Mouse (Mus musculus) gastrocnemius, postnatal 4 days (tissue): Measurements from ENCODE around the gene Mgat4a. TPM values are rescaled to one million over a fixed set of nuclear protein-coding genes. Genes with fewer than 3 reads are reported as not detected.

Experiments used
- DNase-seq, 2 experiments: peaks; one replicate each; pipeline ENCODE4 v3.0.0; 2021 to 2022; ENCODE audit warnings: low spot score in 2 of 2, mixed read lengths in 2 of 2
- long read RNA-seq, 2 experiments: library from polyadenylated mRNA; stranded (forward); transcript quantifications; one replicate each; pipeline ENCODE4 v2.0.0; 2021
- total RNA-seq, 2 experiments: library from RNA; stranded (reverse); gene quantifications; 2 replicates each; pipeline ENCODE4 v1.2.3; 2021

Gene Mgat4a
- total RNA-seq = 10 to 100 TPM; 11.9 to 12.3 TPM
- long read RNA-seq, experiment 1, full-length matches to known transcripts = 1 of 3 reads
- long read RNA-seq, experiment 1, partial matches to known transcripts = 0 of 3 reads
- long read RNA-seq, experiment 1, other reads (novel, unspliced or antisense) = 2 of 3 reads
- long read RNA-seq, experiment 2, partial matches to known transcripts = 2 of 2 reads
- long read RNA-seq, experiment 2, other reads (novel, unspliced or antisense) = 0 of 2 reads

GRCm38 (mm10) chr1:37540810-37541658, at the start of gene Mgat4a:
TSS of gene Mgat4a (minus strand) at chr1:37541016.
- DNase-seq = peak; percentile 82 to 92

- peak; percentile 50 to 75 for DNase-seq
Measured at GRCm38 (mm10) chr1:37585809-37586480, 45.1 kb upstream of the Mgat4a start.

- no peak for DNase-seq
Measured at GRCm38 (mm10) chr1:37583795-37584464, 43.1 kb upstream of the Mgat4a start.

- DNase-seq = no peak
Measured at GRCm38 (mm10) chr1:37583167-37583566, 42.4 kb upstream of the Mgat4a start.

- no peak for DNase-seq
Measured at GRCm38 (mm10) chr1:37579686-37580085, 38.9 kb upstream of the Mgat4a start.

- no peak for DNase-seq
Measured at GRCm38 (mm10) chr1:37572528-37573272, 31.9 kb upstream of the Mgat4a start.

GRCm38 (mm10) chr1:37568379-37568778, 27.6 kb upstream of the Mgat4a start:
- no peak for DNase-seq

GRCm38 (mm10) chr1:37566754-37567153, 25.9 kb upstream of the Mgat4a start:
- DNase-seq = no peak

- no peak for DNase-seq
Measured at GRCm38 (mm10) chr1:37566344-37566743, 25.5 kb upstream of the Mgat4a start.

GRCm38 (mm10) chr1:37565396-37565795, 24.6 kb upstream of the Mgat4a start:
- no peak for DNase-seq

GRCm38 (mm10) chr1:37561955-37562354, 21.1 kb upstream of the Mgat4a start:
- no peak for DNase-seq

GRCm38 (mm10) chr1:37560356-37560755, 19.5 kb upstream of the Mgat4a start:
- DNase-seq = no peak

- DNase-seq = no peak
Measured at GRCm38 (mm10) chr1:37551986-37552385, 11.2 kb upstream of the Mgat4a start.

- no peak for DNase-seq
Measured at GRCm38 (mm10) chr1:37549501-37549900, 8.7 kb upstream of the Mgat4a start.

GRCm38 (mm10) chr1:37546398-37547051, 5.7 kb upstream of the Mgat4a start:
- no peak for DNase-seq

- DNase-seq = no peak
Measured at GRCm38 (mm10) chr1:37544251-37544650, 3.4 kb upstream of the Mgat4a start.

- no peak for DNase-seq
Measured at GRCm38 (mm10) chr1:37543057-37543456, 2.2 kb upstream of the Mgat4a start.

- peak; percentile 15 to 23 for DNase-seq
Measured at GRCm38 (mm10) chr1:37539968-37540809, 627 bp downstream of the Mgat4a start.

- DNase-seq = no peak
Measured at GRCm38 (mm10) chr1:37534532-37535108, 6.2 kb downstream of the Mgat4a start.
